Mouse (Mus musculus) G1E (cell line): ENCODE measurements at regions not wholly inside any gene's neighbourhood (a gene's known extent, or its start where the extent isn't known, plus 50 kb on each side); places are given as distances from the start of the nearest gene placed in this dataset.

Experiments
- CTCF ChIP-seq: IDR thresholded peaks from 2 replicates; pipeline ENCODE4 v1.5.1; 2012; ENCODE audit warnings: low read depth, low read length, inconsistent platforms, mixed read lengths
- GATA1 ChIP-seq: IDR thresholded peaks from 2 replicates; pipeline ENCODE4 v1.6.1; 2012; ENCODE audit warnings: borderline replicate concordance, low read length, inconsistent platforms, mixed read lengths
- GATA2 ChIP-seq: IDR thresholded peaks from 2 replicates; pipeline ENCODE4 v1.6.1; 2012; ENCODE audit warnings: low read depth, low read length, inconsistent platforms, borderline replicate concordance
- TAL1 ChIP-seq: conservative IDR thresholded peaks from 2 replicates; pipeline ENCODE4 v1.6.1; 2012; ENCODE audit warnings: low read depth, low read length, inconsistent platforms, mixed read lengths

GRCm38 (mm10) chr4:125430845-125431244 is 59.7 kb upstream of the Grik3 start:
- TF ChIP-seq CTCF (no peak), GATA1 (no peak), TAL1 (no peak), GATA2 (no peak)
